Mouse (Mus musculus) cortical plate, adult 2 months (tissue): ENCODE measurements at regions not wholly inside any gene's neighbourhood (a gene's known extent, or its start where the extent isn't known, plus 50 kb on each side); places are given as distances from the start of the nearest gene placed in this dataset.

ENCODE experiments used
- CTCF ChIP-seq: fragments of 200-500 bp; IDR thresholded peaks from 2 replicates; pipeline ENCODE4 v1.5.1; 2011; ENCODE audit warnings: mild to moderate bottlenecking, control low read depth, low read length; ENCODE audit not compliant: insufficient read depth; ENCODE audit errors: extremely low read depth
- POLR2A ChIP-seq: fragments of 200-500 bp; IDR thresholded peaks from 2 replicates; pipeline ENCODE4 v1.6.1; 2011; ENCODE audit warnings: mild to moderate bottlenecking, low read length, control low read depth; ENCODE audit not compliant: insufficient read depth; ENCODE audit errors: extremely low read depth

GRCm38 (mm10) chr3:35154266-35154665, 504.1 kb downstream of the Sox2 start:
- TF ChIP-seq CTCF (no peak), POLR2A (no peak)
